Mouse (Mus musculus): ENCODE results near the gene Por. TPM values are rescaled to one million over a fixed set of nuclear protein-coding genes. Genes with fewer than 3 reads are reported as not detected.

Por gene
- 62.7 and 63.5 TPM in 2 replicates for polyA plus RNA-seq (2014; fragmentation: Nextera tagmentation; extraction: Ambion mirVana)

GRCm38 (mm10) chr5:135669741-135670275, at the start of gene Por:
Gene Por (plus strand): TSS chr5:135670033.
- WGBS: 19% methylated on average over 9 of the region's 9 CpGs
- H3K36me3 ChIP-seq (replicated peaks; ENCODE audit: control insufficient read depth, insufficient read depth, low read depth, low read length): no peaks in the 10 kb centered on the region
- no peak for ATAC-seq (replicated peaks; ENCODE audit: insufficient number of reproducible peaks, low FRiP score, low TSS enrichment, low read depth)
- no peak within 1 kb of the TSS for H3K27ac ChIP-seq (replicated peaks; ENCODE audit: low read depth, low read length)
- H3K27me3 ChIP-seq (ENCODE audit: control insufficient read depth, insufficient read depth, low read length): no peaks in the 10 kb centered on the region
- DNase-seq (ENCODE audit: low spot score): peak; percentile 45
- H3K9ac ChIP-seq (replicated peaks; ENCODE audit: low read length): 0 out of 2 replicates have a peak within 1 kb of the TSS, but pooled peaks have one; percentile 13
- no peak within 1 kb of the TSS for H3K4me2 ChIP-seq (ENCODE audit: low read depth, low read length)
- H3K4me3 ChIP-seq (ENCODE audit: low read depth, low read length): no peak within 1 kb of the TSS
- H3K4me1 ChIP-seq (ENCODE audit: control insufficient read depth, insufficient read depth, low read length): no peaks in the 10 kb centered on the region; the same call in 1 of the 2 replicates
- no peaks in the 10 kb centered on the region for H3K9me3 ChIP-seq (replicated peaks; ENCODE audit: control insufficient read depth, low read length)

GRCm38 (mm10) chr5:135620526-135620925, 49.3 kb upstream of the Por start:
- 87% methylated on average over 9 of the region's 9 CpGs for WGBS
- H3K9me3 ChIP-seq (replicated peaks; ENCODE audit: control insufficient read depth, low read length): no peaks in the 10 kb centered on the region
- H3K4me1 ChIP-seq (ENCODE audit: control insufficient read depth, insufficient read depth, low read length): no peaks in the 10 kb centered on the region
- no peak overlapping the region for H3K4me3 ChIP-seq (ENCODE audit: low read depth, low read length)
- DNase-seq (ENCODE audit: low spot score): no peak
- no peak overlapping the region for H3K4me2 ChIP-seq (ENCODE audit: low read depth, low read length)
- no peak for ATAC-seq (replicated peaks; ENCODE audit: insufficient number of reproducible peaks, low FRiP score, low TSS enrichment, low read depth)
- H3K27me3 ChIP-seq (ENCODE audit: control insufficient read depth, insufficient read depth, low read length): no peaks in the 10 kb centered on the region
- H3K27ac ChIP-seq (replicated peaks; ENCODE audit: low read depth, low read length): no peak overlapping the region
- no peaks in the 10 kb centered on the region for H3K36me3 ChIP-seq (replicated peaks; ENCODE audit: control insufficient read depth, insufficient read depth, low read depth, low read length)
- no peak overlapping the region for H3K9ac ChIP-seq (replicated peaks; ENCODE audit: low read length)

GRCm38 (mm10) chr5:135621725-135622124, 48.1 kb upstream of the Por start:
- H3K27ac ChIP-seq (replicated peaks; ENCODE audit: low read depth, low read length): no peak overlapping the region
- H3K4me3 ChIP-seq (ENCODE audit: low read depth, low read length): no peak overlapping the region
- H3K4me1 ChIP-seq (ENCODE audit: control insufficient read depth, insufficient read depth, low read length): no peaks in the 10 kb centered on the region
- no peak overlapping the region for H3K4me2 ChIP-seq (ENCODE audit: low read depth, low read length)
- no peaks in the 10 kb centered on the region for H3K36me3 ChIP-seq (replicated peaks; ENCODE audit: control insufficient read depth, insufficient read depth, low read depth, low read length)
- H3K9ac ChIP-seq (replicated peaks; ENCODE audit: low read length): no peak overlapping the region
- ATAC-seq (replicated peaks; ENCODE audit: insufficient number of reproducible peaks, low FRiP score, low TSS enrichment, low read depth) (no peak), DNase-seq (ENCODE audit: low spot score) (no peak)
- no peaks in the 10 kb centered on the region for H3K27me3 ChIP-seq (ENCODE audit: control insufficient read depth, insufficient read depth, low read length)
- 82% methylated on average over 10 of the region's 10 CpGs for WGBS
- no peaks in the 10 kb centered on the region for H3K9me3 ChIP-seq (replicated peaks; ENCODE audit: control insufficient read depth, low read length)

GRCm38 (mm10) chr5:135623006-135623563, 46.7 kb upstream of the Por start:
- H3K9me3 ChIP-seq (replicated peaks; ENCODE audit: control insufficient read depth, low read length): no peaks in the 10 kb centered on the region
- no peaks in the 10 kb centered on the region for H3K36me3 ChIP-seq (replicated peaks; ENCODE audit: control insufficient read depth, insufficient read depth, low read depth, low read length)
- DNase-seq (ENCODE audit: low spot score): no peak
- no peaks in the 10 kb centered on the region for H3K4me1 ChIP-seq (ENCODE audit: control insufficient read depth, insufficient read depth, low read length)
- no peak overlapping the region for H3K4me2 ChIP-seq (ENCODE audit: low read depth, low read length)
- 69% methylated on average over 18 of the region's 18 CpGs for WGBS
- ATAC-seq (replicated peaks; ENCODE audit: insufficient number of reproducible peaks, low FRiP score, low TSS enrichment, low read depth): no peak
- H3K27ac ChIP-seq (replicated peaks; ENCODE audit: low read depth, low read length): no peak overlapping the region
- no peaks in the 10 kb centered on the region for H3K27me3 ChIP-seq (ENCODE audit: control insufficient read depth, insufficient read depth, low read length)
- no peak overlapping the region for H3K4me3 ChIP-seq (ENCODE audit: low read depth, low read length)
- H3K9ac ChIP-seq (replicated peaks; ENCODE audit: low read length): no peak overlapping the region

GRCm38 (mm10) chr5:135628916-135629315, 40.9 kb upstream of the Por start:
- no peak for ATAC-seq (replicated peaks; ENCODE audit: insufficient number of reproducible peaks, low FRiP score, low TSS enrichment, low read depth)
- Histone ChIP-seq H3K9ac (replicated peaks; ENCODE audit: low read length) (no peak overlapping the region), H3K4me2 (ENCODE audit: low read depth, low read length) (no peak overlapping the region), H3K36me3 (replicated peaks; ENCODE audit: control insufficient read depth, insufficient read depth, low read depth, low read length) (no peaks in the 10 kb centered on the region), H3K4me1 (ENCODE audit: control insufficient read depth, insufficient read depth, low read length) (no peaks in the 10 kb centered on the region), H3K4me3 (ENCODE audit: low read depth, low read length) (no peak overlapping the region), H3K27me3 (ENCODE audit: control insufficient read depth, insufficient read depth, low read length) (no peaks in the 10 kb centered on the region), H3K27ac (replicated peaks; ENCODE audit: low read depth, low read length) (no peak overlapping the region), H3K9me3 (replicated peaks; ENCODE audit: control insufficient read depth, low read length) (no peaks in the 10 kb centered on the region)
- 52% methylated on average over 10 of the region's 10 CpGs for WGBS
- no peak for DNase-seq (ENCODE audit: low spot score)

- Histone ChIP-seq H3K27me3 (ENCODE audit: control insufficient read depth, insufficient read depth, low read length) (no peaks in the 10 kb centered on the region), H3K27ac (replicated peaks; ENCODE audit: low read depth, low read length) (no peak overlapping the region), H3K4me1 (ENCODE audit: control insufficient read depth, insufficient read depth, low read length) (no peaks in the 10 kb centered on the region), H3K4me2 (ENCODE audit: low read depth, low read length) (no peak overlapping the region), H3K4me3 (ENCODE audit: low read depth, low read length) (no peak overlapping the region), H3K9ac (replicated peaks; ENCODE audit: low read length) (no peak overlapping the region), H3K36me3 (replicated peaks; ENCODE audit: control insufficient read depth, insufficient read depth, low read depth, low read length) (no peaks in the 10 kb centered on the region), H3K9me3 (replicated peaks; ENCODE audit: control insufficient read depth, low read length) (no peaks in the 10 kb centered on the region)
- 78% methylated on average over 3 of the region's 3 CpGs for WGBS
- DNase-seq (ENCODE audit: low spot score) (no peak), ATAC-seq (replicated peaks; ENCODE audit: insufficient number of reproducible peaks, low FRiP score, low TSS enrichment, low read depth) (no peak)
Observed at GRCm38 (mm10) chr5:135629401-135629800, 40.4 kb upstream of the Por start.

GRCm38 (mm10) chr5:135630598-135630997, 39.2 kb upstream of the Por start:
- no peaks in the 10 kb centered on the region for H3K4me1 ChIP-seq (ENCODE audit: control insufficient read depth, insufficient read depth, low read length)
- H3K9me3 ChIP-seq (replicated peaks; ENCODE audit: control insufficient read depth, low read length): no peaks in the 10 kb centered on the region
- peak; percentile 76 for DNase-seq (ENCODE audit: low spot score)
- H3K4me3 ChIP-seq (ENCODE audit: low read depth, low read length): no peak overlapping the region
- no peaks in the 10 kb centered on the region for H3K27me3 ChIP-seq (ENCODE audit: control insufficient read depth, insufficient read depth, low read length)
- ATAC-seq (replicated peaks; ENCODE audit: insufficient number of reproducible peaks, low FRiP score, low TSS enrichment, low read depth): no peak
- no peak overlapping the region for H3K9ac ChIP-seq (replicated peaks; ENCODE audit: low read length)
- H3K4me2 ChIP-seq (ENCODE audit: low read depth, low read length): no peak overlapping the region
- WGBS: 35% methylated on average over 3 of the region's 3 CpGs
- H3K27ac ChIP-seq (replicated peaks; ENCODE audit: low read depth, low read length): no peak overlapping the region
- H3K36me3 ChIP-seq (replicated peaks; ENCODE audit: control insufficient read depth, insufficient read depth, low read depth, low read length): no peaks in the 10 kb centered on the region

GRCm38 (mm10) chr5:135632117-135632796, 37.6 kb upstream of the Por start, which contains the start of gene Rhbdd2:
Gene Rhbdd2 (plus strand): TSS chr5:135632618.
- H3K4me2 ChIP-seq (ENCODE audit: low read depth, low read length): peak within 1 kb of the TSS; percentile 62
- ATAC-seq (replicated peaks; ENCODE audit: insufficient number of reproducible peaks, low FRiP score, low TSS enrichment, low read depth) (peak; percentile 99), DNase-seq (ENCODE audit: low spot score) (peak; percentile 99)
- no peaks in the 10 kb centered on the region for H3K27me3 ChIP-seq (ENCODE audit: control insufficient read depth, insufficient read depth, low read length)
- H3K4me1 ChIP-seq (ENCODE audit: control insufficient read depth, insufficient read depth, low read length): no peaks in the 10 kb centered on the region
- 25% methylated on average over 14 of the region's 30 CpGs for WGBS
- H3K9me3 ChIP-seq (replicated peaks; ENCODE audit: control insufficient read depth, low read length): no peaks in the 10 kb centered on the region
- peak within 1 kb of the TSS; percentile 85 for H3K9ac ChIP-seq (replicated peaks; ENCODE audit: low read length)
- H3K36me3 ChIP-seq (replicated peaks; ENCODE audit: control insufficient read depth, insufficient read depth, low read depth, low read length): no peaks in the 10 kb centered on the region
- peak within 1 kb of the TSS; percentile 52 for H3K27ac ChIP-seq (replicated peaks; ENCODE audit: low read depth, low read length)
- H3K4me3 ChIP-seq (ENCODE audit: low read depth, low read length): peak within 1 kb of the TSS; percentile 82

Measured in embryonic facial prominence, embryonic 11.5 days (tissue).